Comparison of ENCODE assay signal across 26 mouse cellular contexts in the genomic region with DNA sequence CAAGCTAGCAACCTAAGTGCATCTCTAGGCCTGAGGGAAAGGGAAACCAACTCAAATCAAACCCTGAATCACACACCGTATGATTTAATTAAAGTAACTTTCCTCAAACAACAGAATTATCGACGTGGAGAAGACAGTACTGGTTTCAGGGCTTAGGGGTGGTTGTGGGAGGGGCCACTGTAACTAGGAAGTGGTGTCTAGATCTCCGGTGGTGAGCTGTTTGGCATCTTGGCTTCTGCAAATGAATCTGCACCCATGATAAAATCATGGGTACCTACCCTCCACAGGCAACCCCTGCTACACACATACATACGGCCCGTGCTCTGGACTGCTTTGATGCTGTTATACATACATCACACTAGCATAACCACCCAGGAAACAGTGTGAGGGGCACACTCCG. TPM values are rescaled to one million over a fixed set of nuclear protein-coding genes. Genes with fewer than 3 reads are reported as not detected.
DNase-seq lines count a peak whose midpoint lies in the region; ATAC-seq and TF ChIP-seq lines count a peak whose summit lies in the region.
"Had no signal": no experiment of that assay in that cellular context is flagged by ENCODE, and none has a peak within 500 bp of the region (broad histone marks: within the 10 kb centered on the region; RNA-seq: fewer than 3 reads in every experiment).

No protein-coding gene starts in this region.

- dilution Hi-C loops in CH12.LX (cut with MboI; ENCODE audit: extremely low pct_ligation_motif_present, extremely low pct_unique_long_range_greater_than_20kb, low sequenced_read_pairs), result no loop called here

- H3K9me3 ChIP-seq in CH12.LX (replicated peaks; ENCODE audit: low read length), result no peaks in the 10 kb centered on the region
- H3K9me3 ChIP-seq in forebrain, embryonic 13.5 days (replicated peaks), result no peaks in the 10 kb centered on the region
- no peaks in the 10 kb centered on the region for H3K9me3 ChIP-seq in liver, postnatal 0 days (ENCODE audit: low read length)
- H3K9me3 ChIP-seq: embryonic facial prominence, embryonic 12.5 days; embryonic facial prominence, embryonic 15.5 days; forebrain, embryonic 15.5 days; heart, embryonic 10.5 days; heart, embryonic 13.5 days had no signal

- H3K4me1 ChIP-seq in CH12.LX (ENCODE audit: control insufficient read depth in 1 of 2, insufficient read depth in 2 of 2), result peaks cover 8% of the 10 kb centered on the region in 2 experiments
- peaks cover 12% of the 10 kb centered on the region for H3K4me1 ChIP-seq in forebrain, embryonic 13.5 days
- H3K4me1 ChIP-seq in liver, postnatal 0 days (ENCODE audit: insufficient read depth), result peaks cover 10% of the 10 kb centered on the region

- H3K27me3 ChIP-seq in CH12.LX (replicated peaks), result peaks cover 37% of the 10 kb centered on the region
- H3K27me3 ChIP-seq in forebrain, embryonic 13.5 days, result peaks cover 13% of the 10 kb centered on the region
- no peaks in the 10 kb centered on the region for H3K27me3 ChIP-seq in liver, postnatal 0 days (ENCODE audit: insufficient read depth, low read length)

- H3K79me2 ChIP-seq in CH12.LX (replicated peaks; ENCODE audit: control insufficient read depth, extremely low read depth, insufficient read depth, poor library complexity, severe bottlenecking), result no peaks in the 10 kb centered on the region

- peak; percentile 25 to 29; a peak in 1 of 4 replicates for ATAC-seq in hematopoietic stem cell, adult 5-6 weeks (replicated peaks in 1 of 2; ENCODE audit: insufficient read depth in 1 of 2, low FRiP score in 2 of 2, low TSS enrichment in 1 of 2, low read depth in 1 of 2, poor library complexity in 2 of 2, severe bottlenecking in 2 of 2)
- peak; percentile 54; the same call in 1 of the 2 replicates for ATAC-seq in megakaryocyte progenitor cell, adult 5-6 weeks (replicated peaks; ENCODE audit: poor library complexity)
- ATAC-seq in forebrain, embryonic 13.5 days, result no peak
- ATAC-seq in liver, postnatal 0 days, result no peak
- ATAC-seq: activated CD4-positive, CD25-positive, alpha-beta regulatory T cell, adult 4 months; forebrain, embryonic 15.5 days; hindbrain, postnatal 0 days; intestine, postnatal 0 days had no signal

- no peak for TF ChIP-seq CTCF in CH12.LX (conservative IDR thresholded peaks at IDR 0.05 in 1 of 2, IDR thresholded peaks at IDR 0.05 in 1 of 2; ENCODE audit: low read depth in 2 of 2, low read length in 2 of 2)
- TF ChIP-seq CTCF in liver, postnatal 0 days (IDR thresholded peaks at IDR 0.05; ENCODE audit: low read depth), result no peak

- in situ Hi-C loops in CH12.LX (cut with MboI; ENCODE audit: low pct_ligation_motif_present, low pct_unique_long_range_greater_than_20kb, low sequenced_read_pairs), result loop anchor here (25.0 kb wide), 1 partner anchor 1002 kb away; no protein-coding TSS in a partner anchor

- H3K9ac ChIP-seq in CH12.LX (ENCODE audit: insufficient read depth, low read depth), result no peak overlapping the region
- no peak overlapping the region for H3K9ac ChIP-seq in forebrain, embryonic 13.5 days
- H3K9ac ChIP-seq in liver, postnatal 0 days (replicated peaks), result no peak overlapping the region
- H3K9ac ChIP-seq: embryonic facial prominence, embryonic 12.5 days; embryonic facial prominence, embryonic 15.5 days; forebrain, embryonic 15.5 days; heart, embryonic 13.5 days; hindbrain, embryonic 14.5 days had no signal

- 80% methylated on average over 7 of the region's 7 CpGs for WGBS in forebrain, embryonic 13.5 days
- 43% methylated on average over 7 of the region's 7 CpGs for WGBS in liver, postnatal 0 days (ENCODE audit: insufficient replicate concordance)

- no peak for TF ChIP-seq RAD21 in CH12.LX (IDR thresholded peaks at IDR 0.05; ENCODE audit: low read depth, low read length)

- no peak overlapping the region for H3K27ac ChIP-seq in CH12.LX (ENCODE audit: insufficient read depth, low read depth)
- no peak overlapping the region for H3K27ac ChIP-seq in forebrain, embryonic 13.5 days
- H3K27ac ChIP-seq in liver, postnatal 0 days (ENCODE audit: low read depth), result no peak overlapping the region
- H3K27ac ChIP-seq: embryonic facial prominence, embryonic 12.5 days; embryonic facial prominence, embryonic 15.5 days; forebrain, embryonic 15.5 days; heart, adult 2 months; heart, embryonic 13.5 days; hindbrain, embryonic 14.5 days; hindbrain, postnatal 0 days had no signal

- DNase-seq in CD4-positive, CD25-positive, alpha-beta regulatory T cell, adult 2 months (ENCODE audit: low read depth, low spot score), result peak; percentile 18
- no peak for DNase-seq in CH12.LX (ENCODE audit: extremely low read depth)
- DNase-seq in liver, postnatal 0 days, result no peak
- no peak for DNase-seq in heart, postnatal 25 days (ENCODE audit: low spot score)
- no peak for DNase-seq in layer of hippocampus, adult 9-10 months (ENCODE audit: low spot score)
- DNase-seq: adrenal gland, postnatal 10 days; adrenal gland, postnatal 36 days; cerebellum, adult 2 months; cerebellum, adult 9-11 months; cerebellum, postnatal 25 days; gastrocnemius, postnatal 25 days; heart, adult 2 months; heart, postnatal 36 days had no signal

- no peak for TF ChIP-seq POLR2A in CH12.LX (IDR thresholded peaks at IDR 0.05; ENCODE audit: low read depth, low read length)

- intact Hi-C loops in heart, postnatal 25 days (cut with DNase I), result no loop called here

- no peaks in the 10 kb centered on the region for H3K36me3 ChIP-seq in CH12.LX (replicated peaks in 1 of 2; ENCODE audit: control insufficient read depth in 1 of 2, insufficient read depth in 1 of 2, low read length in 1 of 2)
- H3K36me3 ChIP-seq in forebrain, embryonic 13.5 days (ENCODE audit: poor library complexity, severe bottlenecking), result no peaks in the 10 kb centered on the region
- H3K36me3 ChIP-seq in liver, postnatal 0 days (replicated peaks; ENCODE audit: insufficient read depth, low read length), result no peaks in the 10 kb centered on the region
- H3K36me3 ChIP-seq: embryonic facial prominence, embryonic 12.5 days; embryonic facial prominence, embryonic 15.5 days; forebrain, embryonic 15.5 days; heart, embryonic 10.5 days; heart, embryonic 13.5 days had no signal

- H3K4me2 ChIP-seq in CH12.LX (ENCODE audit: insufficient read depth, low read depth, poor library complexity, severe bottlenecking), result peak overlapping the region; percentile 33; the same call in 1 of the 2 replicates
- no peak overlapping the region for H3K4me2 ChIP-seq in forebrain, embryonic 13.5 days
- no peak overlapping the region for H3K4me2 ChIP-seq in liver, postnatal 0 days (ENCODE audit: low read depth, low read length)
- H3K4me2 ChIP-seq: embryonic facial prominence, embryonic 12.5 days; embryonic facial prominence, embryonic 15.5 days; forebrain, embryonic 15.5 days; heart, embryonic 13.5 days; hindbrain, embryonic 14.5 days had no signal

- TF ChIP-seq EP300 in CH12.LX (IDR thresholded peaks at IDR 0.05; ENCODE audit: low read length), result no peak
- no peak for TF ChIP-seq EP300 in liver, postnatal 0 days (IDR thresholded peaks at IDR 0.05; ENCODE audit: low read depth)

- H3K4me3 ChIP-seq in CH12.LX (replicated peaks in 1 of 3; ENCODE audit: low read depth in 2 of 3, low read length in 2 of 3, poor library complexity in 1 of 3), result no peak overlapping the region
- H3K4me3 ChIP-seq in forebrain, embryonic 13.5 days, result no peak overlapping the region
- H3K4me3 ChIP-seq in liver, postnatal 0 days (ENCODE audit: low read depth, low read length), result no peak overlapping the region
- H3K4me3 ChIP-seq: embryonic facial prominence, embryonic 12.5 days; embryonic facial prominence, embryonic 15.5 days; forebrain, embryonic 15.5 days; heart, adult 2 months; heart, embryonic 10.5 days; heart, embryonic 13.5 days had no signal

TF ChIP-seq in CH12.LX, 34 proteins besides CTCF, POLR2A, EP300 and RAD21:
- TF ChIP-seq NRF1 (IDR thresholded peaks at IDR 0.05; ENCODE audit: low read depth, low read length), result no peak
- no peak for TF ChIP-seq ETS1 (conservative IDR thresholded peaks at IDR 0.05; ENCODE audit: low read depth, low read length)
- TF ChIP-seq TCF12 (IDR thresholded peaks at IDR 0.05; ENCODE audit: low read depth, low read length), result no peak
- TF ChIP-seq RCOR1 (conservative IDR thresholded peaks at IDR 0.05; ENCODE audit: low read depth, low read length), result no peak
- no peak for TF ChIP-seq MXI1 (IDR thresholded peaks at IDR 0.05; ENCODE audit: low read depth, low read length)
- no peak for TF ChIP-seq ZC3H11A (IDR thresholded peaks at IDR 0.05; ENCODE audit: low read depth, low read length)
- no peak for TF ChIP-seq MAX (IDR thresholded peaks at IDR 0.05; ENCODE audit: low read length)
- TF ChIP-seq MAFK (IDR thresholded peaks at IDR 0.05; ENCODE audit: insufficient replicate concordance, low read length), result no peak

RNA-seq across cellular contexts. Expression of a gene that starts 4.4 kb away (rescaled TPM):
- total RNA-seq in CH12.LX (2012; rRNA removed) (3.8 and 4.8 TPM in 2 replicates), CH12.LX (2014; rRNA removed) (5.3 and 5.5 TPM in 2 replicates)
- 8.6 and 10.1 TPM in 2 replicates for polyA plus RNA-seq in CH12.LX (2012; ENCODE audit: insufficient read length, low read depth)
- not detected in 2 replicates for total RNA-seq in hematopoietic stem cell, adult 5-6 weeks (2017)
- 0.20 TPM in 1 of 2 replicates, not detected in the other for total RNA-seq in megakaryocyte progenitor cell, adult 5-6 weeks (2015)
- total RNA-seq in megakaryocyte progenitor cell, adult 5-6 weeks (2017), result 1.2 TPM in 1 of 2 replicates, not detected in the other
- 1.5 and 3.0 TPM in 2 replicates for polyA plus RNA-seq in forebrain, embryonic 13.5 days (2015; fragmentation: Nextera tagmentation; extraction: Ambion mirVana)
- 0.71 and 1.0 TPM in 2 replicates for polyA plus RNA-seq in liver, postnatal 0 days (2015; fragmentation: Nextera tagmentation; extraction: Ambion mirVana)
- under 1 TPM; 0.05 to 0.31 TPM for total RNA-seq in heart, postnatal 25 days (2021)
- total RNA-seq: gastrocnemius, adult 8-10 months; heart, postnatal 36 days had no signal

Comparison
In these comparisons a context has a peak if more than half of its experiments do, and no peak if none do; other contexts are left out.
1. ATAC-seq: peak in hematopoietic stem cell, adult 5-6 weeks (2 of 2) and megakaryocyte progenitor cell, adult 5-6 weeks (single experiment); none in forebrain, embryonic 13.5 days (single experiment) and liver, postnatal 0 days (single experiment).